ENCODE assay signal across 8 mouse cellular contexts in the genomic region with DNA sequence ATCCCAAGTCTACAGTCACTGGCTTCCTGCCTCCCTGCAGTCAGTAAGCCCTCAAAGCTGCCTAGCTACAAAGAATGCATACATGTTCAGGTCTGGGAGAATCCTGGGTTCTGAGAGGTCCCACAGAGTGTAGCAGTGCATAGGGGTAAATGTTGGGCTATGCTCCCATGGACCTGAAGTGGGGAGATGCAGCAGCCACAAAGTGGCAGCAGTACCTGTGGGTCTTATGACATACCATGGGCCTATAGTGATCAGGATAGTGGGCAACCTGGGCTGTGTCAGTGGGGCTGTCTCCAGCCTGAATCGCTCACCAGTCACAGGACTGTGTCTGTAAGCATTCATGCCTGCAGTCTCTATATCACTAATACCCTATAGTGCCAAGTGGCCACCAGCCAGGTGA. TPM values are rescaled to one million over a fixed set of nuclear protein-coding genes. Genes with fewer than 3 reads are reported as not detected.
DNase-seq lines count a peak whose midpoint lies in the region; ATAC-seq and TF ChIP-seq lines count a peak whose summit lies in the region.

A gene (plus strand): TSS at position 301 of the 400 bp plus-strand sequence.

- no peaks in the 10 kb centered on the region for H3K27me3 ChIP-seq in kidney, adult 2 months (replicated peaks; ENCODE audit: control insufficient read depth, insufficient read depth, low read length)
- H3K27me3 ChIP-seq in intestine, embryonic 14.5 days (replicated peaks; ENCODE audit: control insufficient read depth, insufficient read depth, low read length): no peaks in the 10 kb centered on the region
- H3K27me3 ChIP-seq in midbrain, embryonic 10.5 days (ENCODE audit: low read depth, poor library complexity, severe bottlenecking): no peaks in the 10 kb centered on the region

- no peak for DNase-seq in kidney, adult 2 months
- DNase-seq in kidney, adult 18-20 months: no peak
- DNase-seq in adrenal gland, adult 8-10 months: no peak
- no peak for DNase-seq in gastrocnemius, postnatal 10 days
- no peak for DNase-seq in intestine, embryonic 14.5 days (ENCODE audit: low spot score)
- no peak for DNase-seq in midbrain, embryonic 10.5 days (ENCODE audit: low spot score)
- DNase-seq in right cerebral cortex, adult 18-20 months: no peak

- peak within 1 kb of the TSS; percentile 78 for H3K27ac ChIP-seq in kidney, adult 2 months (ENCODE audit: insufficient read depth, low read depth, low read length)
- peak within 1 kb of the TSS; percentile 2; the same call in 1 of the 2 replicates for H3K27ac ChIP-seq in intestine, embryonic 14.5 days (ENCODE audit: low read depth)
- peak within 1 kb of the TSS; percentile 75 for H3K27ac ChIP-seq in midbrain, embryonic 10.5 days (replicated peaks)

- H3K4me3 ChIP-seq in kidney, adult 2 months (ENCODE audit: insufficient read depth, low read depth, low read length): peak within 1 kb of the TSS; percentile 14; the same call in 1 of the 2 replicates
- H3K4me3 ChIP-seq in intestine, embryonic 14.5 days (ENCODE audit: low read depth, low read length): no peak within 1 kb of the TSS
- H3K4me3 ChIP-seq in midbrain, embryonic 10.5 days: no peak within 1 kb of the TSS

- H3K9ac ChIP-seq in intestine, embryonic 14.5 days (ENCODE audit: low read length): no peak within 1 kb of the TSS

- H3K9me3 ChIP-seq in intestine, embryonic 14.5 days (ENCODE audit: control insufficient read depth, low read length): no peaks in the 10 kb centered on the region
- no peaks in the 10 kb centered on the region for H3K9me3 ChIP-seq in midbrain, embryonic 10.5 days (replicated peaks)

- no peak for ATAC-seq in intestine, embryonic 14.5 days (replicated peaks; ENCODE audit: low FRiP score, low TSS enrichment, low read depth)
- ATAC-seq in cerebellum, adult (ENCODE audit: insufficient number of reproducible peaks, low FRiP score, low TSS enrichment): no peak

- H3K4me2 ChIP-seq in intestine, embryonic 14.5 days (ENCODE audit: low read length): no peak within 1 kb of the TSS

- no peak for TF ChIP-seq CTCF in kidney, adult 2 months (conservative IDR thresholded peaks at IDR 0.05; ENCODE audit: insufficient read depth, insufficient read length, low read depth, low read length)

- H3K4me1 ChIP-seq in kidney, adult 2 months (ENCODE audit: control insufficient read depth, insufficient read depth, low read length): no peaks in the 10 kb centered on the region
- H3K4me1 ChIP-seq in intestine, embryonic 14.5 days (replicated peaks; ENCODE audit: control insufficient read depth, insufficient read depth, low read length): peaks cover 6% of the 10 kb centered on the region; the same call in 1 of the 2 replicates
- peaks cover 28% of the 10 kb centered on the region for H3K4me1 ChIP-seq in midbrain, embryonic 10.5 days

- TF ChIP-seq POLR2A in kidney, adult 2 months (IDR thresholded peaks at IDR 0.05; ENCODE audit: low read depth, low read length): no peak

- 91% methylated on average over 1 of the region's 1 CpGs for WGBS in kidney, adult 2 months
- 93% methylated on average over 1 of the region's 1 CpGs for WGBS in intestine, embryonic 14.5 days
- 96% methylated on average over 1 of the region's 1 CpGs for WGBS in midbrain, embryonic 10.5 days

- H3K36me3 ChIP-seq in kidney, adult 2 months (ENCODE audit: control insufficient read depth, insufficient read depth, low read length): no peaks in the 10 kb centered on the region
- H3K36me3 ChIP-seq in intestine, embryonic 14.5 days (ENCODE audit: control insufficient read depth, insufficient read depth, low read length): no peaks in the 10 kb centered on the region
- H3K36me3 ChIP-seq in midbrain, embryonic 10.5 days: no peaks in the 10 kb centered on the region

RNA-seq across cellular contexts. Expression of the gene that starts here (rescaled TPM):
- polyA plus RNA-seq in kidney, adult 2 months (2012; rRNA removed): 297 and 304 TPM in 2 replicates
- total RNA-seq in adrenal gland, adult 8-10 months (2022): 100 to 1,000 TPM; 105 to 245 (median 172) TPM
- total RNA-seq in gastrocnemius, postnatal 10 days (2021): 100 to 1,000 TPM; 104 to 147 TPM
- 129 and 135 TPM in 2 replicates for polyA plus RNA-seq in intestine, embryonic 14.5 days (2014; fragmentation: Nextera tagmentation; extraction: Ambion mirVana)
- 68.5 and 85.7 TPM in 2 replicates for polyA plus RNA-seq in midbrain, embryonic 10.5 days (2016; fragmentation: Nextera tagmentation; extraction: Ambion mirVana)

Comparison
In these comparisons a context has a peak if more than half of its experiments do, and no peak if none do; other contexts are left out.
1. H3K27ac ChIP-seq: peak in every context shown above with its lines; median percentile 78 in kidney, adult 2 months; 75 in midbrain, embryonic 10.5 days; 2 in intestine, embryonic 14.5 days.